Mouse (Mus musculus) stomach, postnatal 0 days (tissue): ENCODE results near the gene Kcnh2.

ENCODE experiments used
- CTCF ChIP-seq: IDR thresholded peaks from 2 replicates; pipeline ENCODE4 v1.5.1; 2016; ENCODE audit warnings: antibody characterized with exemption, low read depth, mild to moderate bottlenecking, moderate library complexity
- EP300 ChIP-seq: optimal IDR thresholded peaks from 2 replicates; pipeline ENCODE3; 2016; ENCODE audit warnings: antibody characterized with exemption

DNA sequence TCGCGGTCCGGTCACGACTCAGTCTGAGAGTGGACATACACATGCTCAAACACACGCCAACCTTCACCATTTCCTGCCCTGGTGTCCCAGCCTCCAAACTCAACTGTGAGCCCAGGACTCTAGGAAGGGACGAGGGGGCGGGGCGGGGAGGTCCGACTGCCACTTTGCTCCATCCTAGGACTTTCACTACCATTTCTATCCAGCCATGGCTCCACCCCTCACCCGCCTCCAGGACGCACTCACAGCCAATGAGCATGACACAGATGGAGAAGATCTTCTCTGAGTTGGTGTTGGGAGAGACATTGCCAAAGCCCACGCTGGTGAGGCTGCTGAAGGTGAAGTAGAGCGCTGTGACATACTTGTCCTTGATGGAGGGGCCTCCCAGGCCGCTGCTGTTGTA lies 26.2 kb downstream of the Kcnh2 start:
- no peak for TF ChIP-seq EP300
- no peak for TF ChIP-seq CTCF
